Mouse (Mus musculus) mesoderm, embryonic 11.5 days (tissue): ENCODE results near the gene Syt1.

Experiments
- DNase-seq: peaks from one replicate; pipeline ENCODE4 v3.0.0-alpha.2; 2012; ENCODE audit warnings: low read depth, low spot score

Gene Syt1

DNA sequence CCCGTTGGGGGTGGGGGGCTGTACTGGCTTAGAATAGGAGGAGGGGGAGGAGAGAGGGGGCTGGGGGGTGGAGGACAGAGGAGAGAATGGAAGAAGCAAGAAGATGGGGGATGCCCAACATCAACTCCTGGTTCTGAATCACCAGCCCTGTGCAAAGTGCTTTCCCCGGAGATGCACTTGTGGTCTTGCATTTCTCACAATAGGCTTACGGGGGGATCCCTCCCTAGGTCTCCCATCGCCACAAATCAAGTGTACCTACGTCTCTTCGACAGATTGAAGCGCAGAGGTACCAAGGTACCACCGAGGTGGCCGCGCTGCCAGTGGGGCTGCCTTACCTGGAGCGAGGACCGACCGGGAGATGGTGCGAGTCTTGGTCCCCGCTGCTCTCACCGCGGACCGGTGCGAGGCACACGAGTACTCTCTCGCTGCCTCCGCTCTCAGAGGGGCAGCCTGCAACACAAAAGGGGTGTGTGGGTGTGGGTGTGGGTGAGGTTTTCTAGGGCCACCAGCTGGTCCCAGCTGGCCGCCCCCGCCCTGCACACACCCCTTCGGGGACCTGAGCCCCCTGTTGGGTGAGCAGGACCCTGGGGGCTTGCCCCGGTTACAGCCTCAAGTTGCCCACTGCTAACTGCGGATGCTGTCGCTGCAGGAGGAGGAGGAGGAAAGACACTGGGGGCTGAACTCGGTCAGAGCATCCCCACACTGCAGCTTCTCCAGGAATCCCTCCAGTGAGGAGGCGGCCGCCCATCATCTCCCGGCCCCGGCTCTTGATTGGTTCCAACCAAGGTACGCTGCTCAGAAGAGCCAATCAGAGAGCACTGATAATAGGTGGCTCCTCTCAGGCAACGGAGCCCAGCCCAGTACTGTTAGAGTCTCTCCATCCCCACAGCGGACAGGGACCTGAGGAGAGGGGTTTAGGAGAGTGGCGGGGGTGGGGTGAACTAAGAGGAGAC is at the start of gene Syt1:
Syt1 (minus strand) TSS at position 742 of the 953 bp plus-strand sequence.
- peak; percentile 87 for DNase-seq

GRCm38 (mm10) chr10:109056500-109056899 is 45.7 kb upstream of the Syt1 start:
- no peak for DNase-seq

DNA sequence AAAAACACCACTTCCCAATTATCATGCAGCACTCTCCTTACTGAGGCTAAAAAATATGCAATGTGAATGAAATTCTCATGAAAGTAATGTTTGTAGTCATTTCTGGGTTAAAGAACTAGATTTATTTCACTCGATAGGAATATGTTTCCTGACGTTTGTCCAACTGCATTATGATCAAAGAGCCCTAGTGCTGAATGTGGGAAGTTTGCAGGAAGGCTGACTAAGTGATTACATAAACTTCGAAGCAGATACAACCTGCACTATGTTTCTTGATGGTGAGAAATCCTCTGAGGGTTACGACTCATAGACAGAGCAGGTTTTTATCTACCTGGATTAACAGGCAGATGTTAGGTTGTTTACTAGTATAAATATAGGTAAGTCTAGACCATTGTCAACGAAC is 36.8 kb upstream of the Syt1 start:
- no peak for DNase-seq

GRCm38 (mm10) chr10:109046988-109047387 is 36.2 kb upstream of the Syt1 start:
- DNase-seq = no peak

DNA sequence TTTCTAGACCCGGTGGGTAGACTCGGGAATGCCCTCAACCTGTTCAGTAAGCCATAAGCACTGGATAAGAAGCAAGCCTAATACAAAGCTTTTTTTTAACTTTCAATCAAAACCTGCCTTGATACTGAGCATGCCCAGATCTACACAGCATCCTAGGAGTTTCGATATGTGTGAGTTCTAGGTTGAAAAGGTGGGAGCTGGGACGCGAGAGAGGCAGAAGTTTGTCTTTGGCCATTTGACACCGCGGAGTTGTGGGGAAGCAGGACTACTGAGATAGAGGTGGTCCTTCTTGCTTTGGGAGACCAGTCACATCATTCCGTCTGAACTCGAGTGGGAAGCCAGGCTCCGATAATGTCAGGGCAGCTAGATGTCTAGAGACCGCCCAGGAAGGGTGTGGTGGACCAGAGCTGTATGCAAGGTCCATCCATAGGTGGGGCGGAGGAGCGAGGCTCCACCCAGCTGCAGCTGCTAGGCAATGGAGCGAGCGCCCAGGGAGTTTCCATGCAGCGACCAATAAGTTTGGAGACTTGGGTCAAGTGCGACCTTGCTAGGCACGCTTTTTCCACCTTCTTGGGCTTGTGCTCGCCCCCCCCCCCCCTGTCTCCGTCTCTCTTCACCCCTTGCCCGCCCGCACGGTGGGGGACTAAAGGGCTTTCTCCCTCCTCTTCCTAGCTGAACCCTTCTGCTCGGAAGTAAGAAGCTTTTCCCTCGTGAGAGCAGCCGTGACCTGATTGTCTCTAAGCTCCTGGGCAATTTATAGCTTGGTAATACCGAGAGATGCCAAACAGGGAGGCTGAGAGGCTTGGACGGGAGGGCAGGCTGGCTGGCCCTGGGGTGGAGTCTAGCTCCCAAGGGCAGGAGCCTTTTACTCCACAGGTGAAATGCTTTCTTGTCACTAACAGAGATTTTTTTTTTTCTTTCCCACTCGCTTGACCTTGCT is 714 bp upstream of the Syt1 start:
- peak; percentile 48 for DNase-seq

DNA sequence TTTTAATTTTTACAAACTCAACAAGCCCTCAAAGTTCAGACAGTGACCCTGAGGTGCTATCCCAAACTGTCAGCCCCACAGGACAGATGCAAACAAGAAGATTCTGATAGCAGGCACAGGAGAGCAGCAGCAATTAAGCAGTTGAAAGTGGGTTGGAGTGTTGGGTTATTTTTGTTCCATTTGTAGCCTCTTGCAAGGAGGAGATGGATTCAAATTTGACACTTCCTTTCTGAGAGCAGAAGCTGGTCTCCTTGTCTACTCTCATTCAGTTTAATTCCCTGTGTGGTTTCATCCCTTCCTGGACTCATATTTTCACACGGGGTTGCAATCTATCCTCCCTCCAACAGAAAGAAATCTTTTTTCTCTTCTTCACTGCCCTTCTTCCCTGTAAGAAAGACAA is 951 bp downstream of the Syt1 start:
- DNase-seq = no peak

DNA sequence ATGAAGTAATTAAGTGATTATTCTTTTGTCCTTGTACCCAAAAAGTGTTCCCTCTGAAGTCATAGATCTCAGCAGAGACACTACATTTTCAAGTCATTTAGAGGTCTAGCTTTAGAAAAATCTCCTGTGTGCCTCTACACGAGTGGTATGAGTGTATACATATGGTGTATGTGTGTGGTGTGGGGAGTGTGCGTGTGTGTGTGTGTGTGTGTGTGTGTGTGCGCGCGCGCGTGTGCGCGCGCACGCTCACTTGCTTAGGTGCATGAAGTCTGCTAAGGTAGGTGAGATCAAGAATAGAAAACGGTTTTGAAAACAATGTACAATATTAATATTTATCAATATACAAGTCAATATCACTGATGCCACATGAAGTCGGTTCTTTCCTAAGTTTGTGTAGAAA is 2.3 kb downstream of the Syt1 start:
- no peak for DNase-seq

DNA sequence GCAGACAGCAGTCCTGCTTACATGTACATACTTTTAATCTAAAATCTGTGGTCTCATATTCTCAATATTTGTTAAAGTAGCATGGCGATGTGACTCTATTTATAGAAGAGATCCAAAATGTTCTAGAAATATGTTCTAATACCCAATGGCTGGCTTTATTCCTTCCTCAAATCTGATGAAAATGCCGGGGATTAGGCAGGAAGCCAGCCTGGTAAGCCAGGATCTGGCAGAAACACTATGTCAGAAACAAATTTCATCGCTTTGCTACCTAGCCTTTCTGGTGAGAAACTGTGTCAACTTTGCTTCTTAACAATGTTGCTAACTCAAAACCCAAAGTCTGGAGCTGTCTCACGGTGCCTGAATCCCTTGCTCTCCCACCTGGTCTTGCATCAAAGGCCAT is 7.3 kb downstream of the Syt1 start:
- no peak for DNase-seq

DNA sequence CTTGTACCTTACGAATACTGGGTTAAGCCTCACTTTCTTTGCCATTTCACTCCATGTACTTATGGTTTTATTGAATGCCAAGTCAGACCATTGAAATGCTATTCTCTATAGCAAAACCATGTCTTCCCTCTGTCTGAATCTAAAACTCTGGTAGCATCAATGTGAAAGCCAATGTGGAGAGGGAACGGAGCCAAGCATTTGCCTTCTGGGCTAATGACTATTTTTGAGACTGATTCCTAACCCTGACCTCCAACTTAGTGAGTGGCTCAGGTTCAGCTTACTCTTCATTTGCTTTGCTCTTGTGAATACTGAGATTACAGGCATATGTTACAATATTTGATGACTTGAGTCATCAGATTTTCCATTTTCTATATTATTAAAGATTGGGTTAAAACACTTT is 23.5 kb downstream of the Syt1 start:
- no peak for DNase-seq

- no peak for DNase-seq
Observed at GRCm38 (mm10) chr10:108979660-108980059, 31.1 kb downstream of the Syt1 start.

DNA sequence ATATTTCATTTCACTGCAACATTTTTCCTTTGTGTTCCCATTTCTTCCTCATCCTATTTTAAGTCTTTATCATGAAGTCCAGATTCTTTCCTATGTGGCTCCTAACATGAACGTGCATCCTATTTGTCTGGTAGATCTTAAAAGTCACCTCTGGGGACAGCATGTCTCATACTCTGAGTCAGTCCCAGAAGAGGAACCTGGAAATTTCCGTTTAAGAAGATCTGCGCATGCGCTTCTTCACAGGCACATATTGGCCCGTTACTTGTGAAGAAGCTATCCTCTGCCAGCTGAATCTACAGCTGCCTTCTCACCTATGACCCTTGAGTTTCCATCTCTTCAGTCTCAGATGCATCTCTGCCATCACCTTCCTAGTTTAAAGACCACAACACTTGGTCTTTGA is 55.8 kb downstream of the Syt1 start:
- DNase-seq = no peak

DNA sequence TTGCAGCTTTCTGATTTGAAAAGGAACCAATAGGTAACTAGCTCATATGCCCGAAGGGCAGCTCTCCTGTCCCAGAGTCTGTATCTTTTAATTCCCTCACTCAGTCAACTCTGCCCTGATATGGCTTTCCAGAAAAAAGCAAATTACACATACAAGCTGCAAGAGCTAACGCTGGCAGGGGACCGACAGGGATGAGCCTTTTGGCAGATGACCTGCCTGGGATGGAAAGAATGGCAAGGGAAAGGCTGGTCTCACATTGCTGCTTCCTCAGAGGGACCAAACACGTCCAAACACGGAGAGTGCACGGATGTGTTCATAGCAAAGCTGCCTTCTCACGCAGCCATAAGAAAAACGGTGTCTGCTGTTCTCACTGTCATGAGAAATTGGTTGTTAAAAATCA is 58.6 kb downstream of the Syt1 start:
- no peak for DNase-seq

- no peak for DNase-seq
Observed at GRCm38 (mm10) chr10:108936838-108937430, 73.8 kb downstream of the Syt1 start.

GRCm38 (mm10) chr10:108930299-108930698 is 80.5 kb downstream of the Syt1 start:
- no peak for DNase-seq

GRCm38 (mm10) chr10:108929676-108930075 is 81.1 kb downstream of the Syt1 start:
- DNase-seq = no peak

- no peak for DNase-seq
Observed at GRCm38 (mm10) chr10:108905264-108905663, 105.5 kb downstream of the Syt1 start.

DNA sequence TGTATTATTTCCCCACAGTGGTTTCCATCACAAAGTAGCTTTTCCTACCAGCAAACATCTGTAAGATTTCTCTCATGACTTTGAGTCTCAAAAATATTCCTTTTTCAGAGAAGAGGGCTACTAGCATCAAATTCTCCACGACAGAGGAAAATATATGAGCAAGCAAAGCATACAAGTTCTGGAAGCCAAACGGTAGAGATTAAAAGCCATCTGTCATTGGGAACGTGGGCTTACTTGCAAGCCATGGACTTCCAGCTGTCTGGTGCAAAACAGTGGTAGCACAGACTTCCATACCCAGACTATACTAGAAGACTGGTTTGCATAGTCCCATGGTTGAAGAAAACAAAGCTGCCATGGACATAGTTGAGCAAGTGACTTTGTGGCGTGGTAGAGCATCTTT is 106.4 kb downstream of the Syt1 start:
- no peak for DNase-seq

DNA sequence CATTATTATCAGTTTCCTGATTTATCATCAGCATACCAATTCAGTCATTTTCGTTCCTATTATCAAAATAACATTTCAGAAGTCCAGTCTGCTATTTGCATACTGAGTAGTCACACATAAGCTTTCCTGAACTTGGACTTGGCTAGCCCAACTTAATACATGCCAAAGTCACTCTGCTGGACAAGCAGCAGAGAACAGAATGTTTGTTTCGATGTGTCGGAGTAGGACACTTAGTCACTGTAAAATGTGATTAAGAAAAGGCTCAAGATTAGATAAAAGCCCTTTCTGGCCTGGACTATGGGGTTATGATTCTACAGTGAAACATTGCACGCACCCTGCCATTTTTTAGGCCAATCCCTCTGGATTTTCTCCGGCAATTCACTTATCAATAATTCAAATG is 114.3 kb downstream of the Syt1 start:
- DNase-seq = no peak

DNA sequence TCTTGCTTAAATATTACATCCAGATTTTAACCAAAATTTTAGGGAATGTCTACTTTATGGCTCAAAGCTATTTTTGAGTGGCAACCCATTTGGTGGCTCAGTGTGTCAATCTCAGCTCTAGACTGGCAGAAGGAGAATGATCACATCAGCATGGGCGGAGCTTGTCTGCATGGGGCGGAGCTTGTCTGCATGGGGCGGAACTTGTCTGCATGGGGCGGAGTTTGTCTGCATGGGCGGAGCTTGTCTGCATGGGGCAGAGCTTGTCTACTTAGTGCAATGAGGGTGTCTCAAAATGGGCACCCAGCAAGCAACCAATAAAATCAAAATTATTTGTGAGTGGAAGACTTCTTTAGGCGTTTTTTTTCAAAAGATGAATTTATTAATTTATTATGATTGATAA is 117.5 kb downstream of the Syt1 start:
- DNase-seq = no peak

GRCm38 (mm10) chr10:108892441-108892840 is 118.3 kb downstream of the Syt1 start:
- no peak for DNase-seq

DNA sequence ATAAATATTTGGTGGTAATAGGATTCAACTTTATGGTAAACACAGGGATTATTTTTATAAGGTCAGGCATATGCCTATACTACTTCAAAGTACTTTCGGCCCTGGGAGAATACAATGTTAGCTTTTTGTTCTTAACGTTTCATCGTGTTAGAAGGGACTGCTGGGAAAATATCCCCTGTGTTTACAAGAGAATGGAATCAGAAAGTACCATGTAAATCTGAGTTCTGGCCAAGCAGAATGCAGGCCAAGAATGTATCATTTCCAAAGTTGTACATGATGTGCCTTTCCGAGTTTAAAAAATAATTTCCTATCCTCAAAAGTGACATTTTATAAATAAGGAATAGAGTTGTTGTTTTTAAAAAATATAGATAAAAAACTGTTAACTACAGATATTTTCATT is 121.7 kb downstream of the Syt1 start:
- DNase-seq = no peak

- no peak for DNase-seq
Observed at GRCm38 (mm10) chr10:108886781-108887180, 124.0 kb downstream of the Syt1 start.
